In the genomic region with DNA sequence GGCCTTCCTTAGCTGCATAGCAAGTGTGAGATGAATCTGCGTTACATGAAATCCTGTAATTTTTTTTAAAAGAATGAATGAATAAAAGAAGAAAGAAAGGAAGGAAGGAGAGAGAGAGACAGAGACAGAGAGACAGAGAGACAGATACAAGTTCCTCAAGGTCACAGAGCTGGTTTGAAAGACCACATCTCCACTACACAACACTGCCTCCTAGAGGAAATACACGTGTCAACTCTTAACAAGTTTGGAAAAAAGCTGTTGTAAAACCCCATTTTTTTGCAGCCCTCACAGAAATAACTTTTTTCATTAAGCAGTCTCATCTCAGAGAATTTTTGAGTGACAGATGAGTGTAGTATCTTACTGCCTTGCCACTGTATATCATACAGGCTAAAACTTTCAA, we compare ENCODE assay signal across 9 mouse cellular contexts. TPM values are rescaled to one million over a fixed set of nuclear protein-coding genes. Genes with fewer than 3 reads are reported as not detected.
DNase-seq lines count a peak whose midpoint lies in the region; ATAC-seq and TF ChIP-seq lines count a peak whose summit lies in the region.
"Had no signal": no experiment of that assay in that cellular context is flagged by ENCODE, and none has a peak within 500 bp of the region (broad histone marks: within the 10 kb centered on the region; RNA-seq: fewer than 3 reads in every experiment).

No protein-coding gene starts in this region.

- peak; percentile 48; the same call in 1 of the 2 replicates for TF ChIP-seq CTCF in brain, embryonic 14.5 days (IDR thresholded peaks at IDR 0.05; ENCODE audit: borderline replicate concordance, extremely low read depth, insufficient read depth, insufficient read length)

- TF ChIP-seq POLR2A in brain, embryonic 14.5 days (IDR thresholded peaks at IDR 0.05; ENCODE audit: borderline replicate concordance, extremely low read depth, insufficient read depth, insufficient read length, poor library complexity, severe bottlenecking): no peak

- no peak for ATAC-seq in cerebellum, adult (ENCODE audit: insufficient number of reproducible peaks, low FRiP score, low TSS enrichment)
- ATAC-seq in megakaryocyte progenitor cell, adult 5-6 weeks (replicated peaks; ENCODE audit: poor library complexity): peak; percentile 97

- DNase-seq in cerebellum, adult 18-20 months: peak; percentile 9 to 11
- peak; percentile 46 for DNase-seq in layer of hippocampus, adult 11-12 months (ENCODE audit: low spot score)
- no peak for DNase-seq in layer of hippocampus, postnatal 25 days (ENCODE audit: extremely low spot score in 1 of 2, low spot score in 1 of 2)
- DNase-seq in 416B (ENCODE audit: low read depth): peak; percentile 82
- DNase-seq in brain, embryonic 14.5 days (ENCODE audit: low read depth): peak; percentile 85
- DNase-seq in urinary bladder, adult 18-20 months (ENCODE audit: low spot score in 2 of 2): no peak

RNA-seq across cellular contexts. Expression of gene Gm33543, which starts 15.4 kb away (rescaled TPM):
- not detected for total RNA-seq in layer of hippocampus, postnatal 25 days (2021)
- not detected in 2 replicates for polyA plus RNA-seq in brain, embryonic 14.5 days (2012; rRNA removed)
- not detected in 2 replicates for total RNA-seq in megakaryocyte progenitor cell, adult 5-6 weeks (2015)
- total RNA-seq in megakaryocyte progenitor cell, adult 5-6 weeks (2017): not detected in 2 replicates
- polyA plus RNA-seq: myocyte had no signal

Comparison
In these comparisons a context has a peak if more than half of its experiments do, and no peak if none do; other contexts are left out.
1. DNase-seq: peak in cerebellum, adult 18-20 months (2 of 2), layer of hippocampus, adult 11-12 months (single experiment), 416B (single experiment) and brain, embryonic 14.5 days (single experiment); none in layer of hippocampus, postnatal 25 days (0 of 2) and urinary bladder, adult 18-20 months (0 of 2).